Mouse (Mus musculus) forebrain, postnatal 0 days (tissue): Measurements from ENCODE around the gene Mapk7. TPM values are rescaled to one million over a fixed set of nuclear protein-coding genes. Genes with fewer than 3 reads are reported as not detected.

ENCODE experiments used
- ATAC-seq: fragments of 200-750 bp; cut with Nextera tagmentation; 2 replicates; pipeline ENCODE4 v1.8.0; 2017; ENCODE audit warnings: mild to moderate bottlenecking, moderate library complexity
- DNase-seq: peaks from one replicate; pipeline ENCODE4 v3.0.0-alpha.2; 2015
- H3K27ac ChIP-seq: fragments of 300-500 bp; sonication (generic); 2 replicates; pipeline ENCODE4 v1.5.1; 2014; ENCODE audit warnings: low read depth, mild to moderate bottlenecking, antibody characterized with exemption, low read length, moderate library complexity, mixed read lengths
- H3K27me3 ChIP-seq: fragments of 300-500 bp; sonication (generic); 2 replicates; pipeline ENCODE4 v1.6.1; 2014; ENCODE audit warnings: mild to moderate bottlenecking, low read length, mixed read lengths; ENCODE audit not compliant: insufficient read depth
- H3K36me3 ChIP-seq: fragments of 300-500 bp; sonication (generic); 2 replicates; pipeline ENCODE4 v1.6.1; 2014; ENCODE audit warnings: mild to moderate bottlenecking, moderate library complexity; ENCODE audit not compliant: insufficient read depth
- H3K4me1 ChIP-seq: fragments of 300-500 bp; sonication (generic); 2 replicates; pipeline ENCODE4 v1.6.1; 2014; ENCODE audit warnings: antibody characterized with exemption; ENCODE audit not compliant: insufficient read depth
- H3K4me2 ChIP-seq: fragments of 300-500 bp; sonication (generic); 2 replicates; pipeline ENCODE4 v1.6.1; 2014; ENCODE audit warnings: low read depth, mild to moderate bottlenecking, moderate library complexity
- H3K4me3 ChIP-seq: fragments of 300-500 bp; sonication (generic); 2 replicates; pipeline ENCODE4 v1.5.1; 2014; ENCODE audit warnings: low read depth, low read length, mixed read lengths
- H3K9ac ChIP-seq: fragments of 300-500 bp; sonication (generic); 2 replicates; pipeline ENCODE4 v1.6.1; 2014; ENCODE audit warnings: mild to moderate bottlenecking
- H3K9me3 ChIP-seq: fragments of 300-500 bp; sonication (generic); 2 replicates; pipeline ENCODE4 v1.6.1; 2016; ENCODE audit warnings: low read length
- CTCF ChIP-seq: sonication (generic); IDR thresholded peaks from 2 replicates; pipeline ENCODE4 v1.5.1; 2016; ENCODE audit warnings: antibody characterized with exemption, control low read depth, low read depth
- WGBS: fragments of 180-500 bp; shearing (Covaris S2); extraction: QIAGEN DNeasy Blood & Tissue Kit; methylation state at CpG from one replicate; pipeline ENCODE4 v1.1.7; 2014; 5-methylcytosine and 5-hydroxymethylcytosine counted together
- polyA plus RNA-seq: library from polyadenylated mRNA; unstranded; fragments of >200 nt; fragmentation: Nextera tagmentation; extraction: Ambion mirVana; gene quantifications from 2 replicates; pipeline ENCODE4 v1.2.1, GENCODE M21; 2015
- total RNA-seq: library from RNA; depleted of rRNA; stranded (reverse); fragments of >200 nt; gene quantifications from 2 replicates; pipeline ENCODE4 v1.2.3, GENCODE M21; 2014

Gene Mapk7
- total and polyA plus RNA-seq, 2 experiments from 2014 or later = 50.3 to 58.5 TPM

DNA sequence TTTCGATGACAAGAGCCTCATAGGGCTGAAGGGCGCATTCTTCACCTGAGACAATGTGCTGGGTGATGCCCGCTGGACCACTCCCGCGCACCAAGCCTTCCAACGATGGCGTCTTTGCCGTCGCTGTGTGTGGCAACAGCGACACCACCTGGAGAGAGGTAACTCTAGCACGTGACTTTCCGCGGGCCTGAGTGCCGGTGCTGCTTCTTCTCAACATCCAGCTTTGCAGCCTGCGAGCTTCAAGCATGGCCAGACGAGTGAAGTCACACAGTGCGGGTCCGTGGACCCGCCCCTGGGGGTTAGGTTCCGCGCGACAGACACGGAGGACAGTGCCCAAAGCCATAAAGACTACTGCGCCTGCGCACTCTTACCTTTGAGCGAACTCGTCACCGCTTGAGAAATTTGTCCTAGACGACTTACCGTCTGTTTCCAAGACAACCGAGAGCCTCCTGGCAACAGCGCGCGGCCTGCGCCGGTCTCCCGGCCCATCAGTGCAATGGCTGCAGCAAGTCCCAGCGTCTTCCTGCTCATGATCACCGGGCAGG, 10.6 kb upstream of the Mapk7 start, which contains the start of gene B9d1:
Gene B9d1, plus strand, starts transcription at position 432 of the 545 bp plus-strand sequence.
- Histone ChIP-seq H3K4me2 (peak within 1 kb of the TSS; percentile 68), H3K9ac (peak within 1 kb of the TSS; percentile 75), H3K27me3 (no peaks in the 10 kb centered on the region), H3K4me3 (peak within 1 kb of the TSS; percentile 57), H3K4me1 (peaks cover 13% of the 10 kb centered on the region), H3K36me3 (0 out of 2 replicates have a peak, but pooled peaks cover 1% of the 10 kb centered on the region), H3K27ac (peak within 1 kb of the TSS; percentile 91), H3K9me3 (no peaks in the 10 kb centered on the region)
- peak; percentile 99 for DNase-seq
- peak; percentile 99 for TF ChIP-seq CTCF
- peak; percentile 91 for ATAC-seq
- WGBS = under 1% methylated on average over 39 of the region's 39 CpGs

DNA sequence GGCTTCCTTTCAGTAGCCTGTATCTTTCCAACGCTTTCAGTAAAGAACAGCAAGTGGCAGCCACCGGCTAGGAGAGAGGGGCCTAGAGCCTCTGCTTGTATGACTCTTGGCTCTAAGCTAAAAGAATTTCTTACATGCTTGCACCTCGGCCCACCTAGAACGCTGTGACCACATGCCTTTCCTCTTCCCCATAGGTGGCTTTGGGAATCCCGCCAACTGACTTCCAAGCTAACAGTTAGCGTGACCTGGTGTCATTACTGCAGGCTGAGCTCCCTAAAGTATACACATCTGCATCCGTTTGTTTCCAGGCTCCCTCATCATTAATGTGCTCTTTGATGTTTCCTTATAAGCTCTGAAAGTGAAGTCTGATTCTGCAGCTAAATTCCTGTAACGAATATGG, 9.7 kb upstream of the Mapk7 start:
- Histone ChIP-seq H3K36me3 (no peaks in the 10 kb centered on the region), H3K27ac (peak overlapping the region; percentile 91), H3K9me3 (no peaks in the 10 kb centered on the region), H3K4me1 (peaks cover 13% of the 10 kb centered on the region), H3K4me2 (peak overlapping the region; percentile 68), H3K9ac (0 out of 2 replicates have a peak overlapping the region, but pooled peaks have one; percentile 75), H3K4me3 (no peak overlapping the region), H3K27me3 (no peaks in the 10 kb centered on the region)
- 73% methylated on average over 8 of the region's 8 CpGs for WGBS
- DNase-seq (no peak), ATAC-seq (no peak)
- TF ChIP-seq CTCF = no peak

DNA sequence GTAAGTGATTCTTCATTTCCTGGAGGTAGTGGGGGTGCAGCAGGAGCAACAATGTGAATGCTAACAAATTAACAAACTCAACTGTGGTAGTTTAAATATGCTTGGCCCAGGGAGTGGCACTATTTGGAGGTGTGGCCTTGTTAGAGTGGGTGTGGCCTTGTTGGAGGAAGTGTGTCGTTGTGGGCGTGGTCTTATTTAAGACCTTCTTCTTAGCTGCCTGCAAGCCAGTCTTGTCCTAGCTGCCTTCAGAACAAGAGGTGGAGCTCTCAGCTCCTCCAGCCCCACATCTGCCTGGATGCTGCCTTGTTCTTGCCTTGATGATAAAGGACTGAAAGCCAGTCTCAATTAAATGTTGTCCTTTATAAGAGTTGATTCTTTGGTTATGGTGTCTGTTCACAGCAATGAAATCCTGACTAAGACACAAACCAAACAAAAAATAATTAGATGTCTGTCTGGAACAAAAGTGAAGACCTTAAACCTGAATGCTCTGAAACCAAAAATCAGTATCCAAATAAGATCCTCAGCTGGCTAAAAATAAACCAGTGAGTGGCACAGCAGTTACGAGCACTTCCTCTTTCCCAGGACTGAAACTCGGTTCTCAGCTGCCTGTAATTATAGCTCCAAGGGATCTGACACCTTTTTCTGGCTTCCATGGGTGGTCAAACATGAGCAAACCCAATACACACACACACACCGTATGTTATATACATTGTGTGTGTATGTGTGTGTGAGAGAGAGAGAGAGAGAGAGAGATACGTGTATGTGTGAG, 4.7 kb upstream of the Mapk7 start:
- Histone ChIP-seq H3K4me1 (no peaks in the 10 kb centered on the region), H3K4me3 (no peak overlapping the region), H3K27ac (no peak overlapping the region), H3K36me3 (no peaks in the 10 kb centered on the region), H3K9me3 (no peaks in the 10 kb centered on the region), H3K9ac (no peak overlapping the region), H3K4me2 (no peak overlapping the region), H3K27me3 (no peaks in the 10 kb centered on the region)
- ATAC-seq (no peak), DNase-seq (no peak)
- 77% methylated on average over 6 of the region's 6 CpGs for WGBS
- TF ChIP-seq CTCF = no peak

DNA sequence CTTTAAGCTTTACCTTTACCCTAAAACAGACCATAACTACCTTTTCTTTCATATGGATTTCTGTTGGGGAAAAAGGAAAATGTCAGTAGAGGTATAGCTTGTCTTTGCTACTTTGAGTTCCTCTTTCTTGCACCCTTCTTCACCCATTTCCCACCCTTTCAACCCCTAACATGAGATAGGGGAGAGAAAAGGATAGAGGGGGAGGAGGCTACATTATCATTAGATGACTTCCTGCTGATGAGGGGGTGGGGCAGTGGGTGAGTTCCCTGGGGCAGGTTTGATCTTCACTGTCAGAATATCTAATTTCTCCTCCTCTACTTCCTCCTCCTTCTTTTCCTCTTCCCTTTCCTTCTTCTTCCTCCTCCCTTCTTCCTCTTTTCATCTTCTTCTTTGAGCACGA, 3.3 kb upstream of the Mapk7 start:
- Histone ChIP-seq H3K4me3 (no peak overlapping the region), H3K4me1 (peaks cover 8% of the 10 kb centered on the region; the same call in 1 of the 2 replicates), H3K4me2 (no peak overlapping the region), H3K27me3 (no peaks in the 10 kb centered on the region), H3K9ac (no peak overlapping the region), H3K27ac (no peak overlapping the region), H3K36me3 (no peaks in the 10 kb centered on the region), H3K9me3 (no peaks in the 10 kb centered on the region)
- TF ChIP-seq CTCF = no peak
- WGBS = 64% methylated on average over 1 of the region's 1 CpGs
- DNase-seq (no peak), ATAC-seq (no peak)

DNA sequence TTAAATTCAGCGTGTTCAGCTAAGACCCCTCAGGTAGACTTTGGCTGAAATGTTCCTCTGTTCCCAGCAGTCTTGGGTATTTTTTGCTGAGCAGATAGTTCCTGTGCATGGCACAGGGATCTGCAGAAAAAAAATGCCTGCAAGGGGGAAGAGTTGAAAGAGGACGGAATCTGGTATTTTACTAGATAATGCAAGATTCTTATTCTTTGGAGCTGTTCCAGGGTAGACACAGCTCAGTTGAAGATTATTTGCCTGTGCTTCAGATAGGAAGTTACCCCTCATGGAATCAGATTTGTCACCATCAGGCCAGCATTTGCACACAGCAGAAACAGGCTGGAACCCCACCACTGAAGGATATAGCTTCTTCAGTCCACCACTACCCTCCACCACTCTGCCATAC, 1.3 kb upstream of the Mapk7 start:
- Histone ChIP-seq H3K36me3 (peaks cover 15% of the 10 kb centered on the region), H3K27ac (no peak overlapping the region), H3K9me3 (no peaks in the 10 kb centered on the region), H3K4me1 (peaks cover 10% of the 10 kb centered on the region; the same call in 1 of the 2 replicates), H3K27me3 (no peaks in the 10 kb centered on the region), H3K4me3 (no peak overlapping the region), H3K9ac (no peak overlapping the region), H3K4me2 (no peak overlapping the region)
- no peak for ATAC-seq
- DNase-seq = no peak
- 90% methylated on average over 2 of the region's 2 CpGs for WGBS
- TF ChIP-seq CTCF = no peak

DNA sequence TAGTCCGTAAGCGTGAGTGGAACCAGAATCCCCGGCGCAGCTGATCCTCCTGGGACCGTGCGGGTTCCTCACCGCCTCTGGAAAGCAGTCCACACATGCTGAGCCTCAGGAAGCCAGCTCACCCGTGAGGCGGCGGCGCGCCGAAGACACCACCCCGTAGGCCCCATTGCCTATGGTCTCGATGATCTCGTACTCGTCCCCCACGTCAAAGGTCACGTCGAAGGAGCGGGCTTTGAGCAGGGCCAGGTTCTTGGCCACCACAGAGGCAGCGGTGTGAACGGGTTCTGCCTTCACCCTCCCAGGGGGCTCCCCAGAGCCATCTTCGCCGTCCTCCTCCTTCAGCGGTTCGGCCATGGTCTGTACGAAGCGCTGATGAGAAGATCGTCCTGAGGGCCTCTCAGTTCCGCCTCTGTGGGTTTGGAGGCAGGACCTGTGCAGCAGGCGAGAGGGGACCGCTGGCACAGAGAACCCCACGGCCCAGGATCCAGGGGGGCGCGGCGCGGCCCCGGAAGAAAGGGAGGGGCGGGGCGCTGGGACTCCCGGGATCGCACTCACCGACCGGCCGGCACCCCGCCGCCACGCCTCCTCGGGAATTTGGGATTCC, 579 bp downstream of the Mapk7 start:
- Histone ChIP-seq H3K4me2 (peak overlapping the region; percentile 65), H3K9me3 (no peaks in the 10 kb centered on the region), H3K9ac (peak overlapping the region; percentile 72), H3K27ac (peak overlapping the region; percentile 88), H3K36me3 (peaks cover 33% of the 10 kb centered on the region), H3K27me3 (no peaks in the 10 kb centered on the region), H3K4me1 (peaks cover 10% of the 10 kb centered on the region; the same call in 1 of the 2 replicates), H3K4me3 (peak overlapping the region; percentile 56)
- no peak for DNase-seq
- 1% methylated on average over 50 of the region's 50 CpGs for WGBS
- peak; percentile 42 for ATAC-seq
- no peak for TF ChIP-seq CTCF
